Mouse (Mus musculus): Measurements from ENCODE around the gene Pmpca.
"Not testable (repeated sequence)": the region's sequence is repeated elsewhere in the genome, so short reads cannot be mapped to it uniquely, and the experiment has no call there.

Pmpca gene

DNA sequence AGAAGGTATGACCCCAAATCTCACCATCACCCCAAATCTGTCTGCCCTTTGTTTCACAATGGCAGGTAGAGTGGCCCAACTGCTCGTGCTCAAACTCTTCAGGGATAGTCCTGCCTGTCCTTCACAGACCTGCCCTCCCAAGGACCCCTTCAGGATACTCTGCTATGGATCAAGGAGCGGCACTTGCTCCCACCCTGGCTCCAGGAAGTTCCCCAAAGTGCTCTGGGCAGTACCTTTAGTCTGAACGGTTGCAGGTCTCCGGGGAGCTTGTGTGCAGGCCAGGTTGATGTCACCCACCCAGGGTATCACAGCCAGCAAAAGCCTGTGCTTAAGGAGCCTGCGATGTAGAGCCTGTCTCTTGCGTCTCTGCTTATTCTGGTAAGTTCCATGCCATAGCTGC is 21.2 kb upstream of the Pmpca start:
- DNase-seq (ENCODE audit: extremely low read depth, insufficient read length, low spot score): no peak

DNA sequence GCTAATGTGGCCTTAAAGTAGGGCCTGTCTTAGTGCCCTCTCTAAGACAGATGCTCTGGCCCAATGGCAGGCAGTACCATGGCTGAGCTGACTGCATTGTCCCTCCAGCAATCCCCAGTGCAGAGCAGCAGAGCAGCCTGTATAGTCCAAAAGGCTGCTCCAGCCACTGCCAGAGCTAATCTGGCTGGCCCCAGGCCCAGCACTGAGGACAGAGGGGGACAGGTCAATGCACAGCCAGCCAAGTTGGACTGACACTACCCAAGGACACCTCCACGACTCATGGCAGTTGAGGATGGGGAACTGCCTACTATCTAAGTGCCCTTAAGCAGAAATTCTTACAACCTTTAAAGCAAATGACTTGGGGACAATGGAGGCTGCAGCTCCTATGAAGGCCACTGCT is 20.6 kb upstream of the Pmpca start:
- no peak for DNase-seq (ENCODE audit: extremely low read depth, insufficient read length, low spot score)

DNA sequence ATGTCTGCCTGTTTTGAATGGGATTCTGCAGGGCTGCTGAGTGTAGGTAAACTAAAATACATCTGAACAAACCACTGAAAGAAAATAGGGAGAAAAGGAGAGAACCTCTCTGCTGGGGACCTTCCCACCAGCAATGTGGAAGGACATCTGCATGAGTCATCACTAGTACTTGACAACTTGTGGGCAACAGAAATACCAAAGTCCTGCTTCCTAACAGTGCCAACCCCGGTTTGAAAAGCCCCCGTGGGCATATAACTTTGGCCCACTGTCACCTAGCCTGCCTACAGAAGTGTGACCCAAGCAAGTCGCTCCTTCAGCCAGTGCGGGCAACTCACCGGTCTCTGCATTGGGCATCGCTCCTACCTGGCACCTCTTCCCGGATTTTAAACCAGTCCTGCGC is 16.7 kb upstream of the Pmpca start:
- DNase-seq (ENCODE audit: extremely low read depth, insufficient read length, low spot score): peak; percentile 43

DNA sequence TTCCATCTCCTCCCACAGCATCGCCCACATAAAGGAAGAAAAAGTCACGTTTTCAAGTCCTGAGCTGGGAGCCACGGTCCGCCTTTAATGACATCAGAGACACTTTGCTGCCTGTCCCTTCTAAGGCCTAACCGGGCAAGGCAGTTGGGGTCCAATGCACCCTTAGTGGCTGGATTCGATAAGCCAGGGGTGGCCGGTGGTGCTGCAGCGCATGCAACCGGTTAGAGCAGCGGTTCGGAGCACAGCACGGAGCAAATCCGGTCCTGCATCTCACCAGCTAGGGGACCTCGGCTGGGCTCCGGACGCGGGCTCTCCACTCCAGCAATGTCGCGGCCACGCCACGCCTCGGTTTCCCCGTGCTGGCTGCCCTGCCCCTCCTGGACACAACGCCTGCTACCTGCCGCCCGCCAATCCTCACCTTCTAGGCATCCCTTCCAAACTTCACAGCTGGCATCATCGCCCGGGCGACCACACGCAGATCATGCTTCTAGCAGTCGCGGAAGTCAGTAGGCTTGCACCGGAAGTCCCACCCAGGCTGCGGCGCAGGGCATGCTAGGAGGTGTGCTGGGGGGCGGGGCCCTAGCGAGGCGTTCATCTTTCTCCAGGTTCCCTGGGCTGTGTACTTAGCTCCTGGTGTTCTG is 8.9 kb upstream of the Pmpca start, which contains the start of gene Snapc4:
Gene Snapc4 (minus strand): TSS at position 523 of the 641 bp plus-strand sequence.
- DNase-seq (ENCODE audit: extremely low read depth, insufficient read length, low spot score): peak; percentile 85

DNA sequence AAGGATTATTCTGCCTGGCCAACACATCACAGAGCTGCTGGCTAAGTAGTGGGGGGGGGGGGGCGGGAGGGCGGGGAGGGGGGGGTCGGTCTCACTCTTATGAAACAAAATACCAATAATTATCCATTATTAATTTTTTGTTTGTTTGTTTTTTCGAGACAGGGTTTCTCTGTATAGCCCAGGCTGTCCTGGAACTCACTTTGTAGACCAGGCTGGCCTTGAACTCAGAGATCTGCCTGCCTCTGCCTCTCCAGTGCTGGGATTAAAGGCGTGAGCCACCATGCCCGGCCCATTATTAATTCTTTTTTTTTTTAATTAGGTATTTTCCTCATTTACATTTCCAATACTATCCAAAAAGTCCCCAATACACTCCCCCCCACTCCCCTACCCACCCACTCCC is 8.3 kb upstream of the Pmpca start:
- DNase-seq (ENCODE audit: extremely low read depth, insufficient read length, low spot score): not testable (repeated sequence)

DNA sequence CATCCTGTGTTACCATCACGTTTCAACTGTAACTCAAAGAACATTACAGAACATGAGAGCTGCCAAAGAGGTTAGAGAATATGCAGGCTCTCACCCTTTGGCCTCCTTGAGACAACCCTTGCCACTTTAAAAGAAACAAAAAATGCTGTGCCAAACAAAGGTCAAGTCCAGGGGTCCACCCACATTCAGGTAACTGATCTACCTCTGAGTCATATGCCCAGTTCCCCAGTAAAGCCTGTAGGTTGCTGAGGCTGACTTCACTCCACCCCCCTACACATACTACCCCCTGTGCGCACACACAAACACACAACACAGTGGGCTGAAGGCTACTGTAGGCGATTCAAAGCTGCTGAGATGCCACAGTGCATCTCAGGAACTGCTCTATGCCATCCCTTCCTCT is 1.4 kb upstream of the Pmpca start:
- no peak for DNase-seq (ENCODE audit: extremely low read depth, insufficient read length, low spot score)

DNA sequence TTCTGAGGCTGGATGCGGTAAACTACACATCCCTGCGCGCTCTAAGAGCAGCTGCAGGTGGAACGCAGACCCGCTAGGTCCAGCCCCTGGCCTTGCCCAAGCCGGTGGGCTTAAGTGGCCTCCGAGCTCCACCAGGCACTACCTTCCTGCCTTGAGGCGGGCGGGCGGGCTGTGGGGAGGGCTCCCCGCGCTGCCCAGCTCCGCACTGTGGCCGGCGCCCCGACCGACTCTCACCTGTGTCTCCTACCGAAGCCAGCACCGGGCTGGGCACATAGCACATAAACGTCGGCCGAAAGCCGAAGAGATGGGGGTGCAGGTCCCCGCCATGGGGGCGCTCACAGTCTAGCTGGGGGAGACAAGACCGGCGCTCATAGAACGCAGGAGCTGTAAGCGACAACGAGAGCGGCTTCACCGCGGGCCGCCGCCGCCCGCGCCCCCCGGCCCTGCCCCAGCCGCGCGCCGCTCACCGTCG is 421 bp upstream of the Pmpca start:
- DNase-seq (ENCODE audit: extremely low read depth, insufficient read length, low spot score): no peak

DNA sequence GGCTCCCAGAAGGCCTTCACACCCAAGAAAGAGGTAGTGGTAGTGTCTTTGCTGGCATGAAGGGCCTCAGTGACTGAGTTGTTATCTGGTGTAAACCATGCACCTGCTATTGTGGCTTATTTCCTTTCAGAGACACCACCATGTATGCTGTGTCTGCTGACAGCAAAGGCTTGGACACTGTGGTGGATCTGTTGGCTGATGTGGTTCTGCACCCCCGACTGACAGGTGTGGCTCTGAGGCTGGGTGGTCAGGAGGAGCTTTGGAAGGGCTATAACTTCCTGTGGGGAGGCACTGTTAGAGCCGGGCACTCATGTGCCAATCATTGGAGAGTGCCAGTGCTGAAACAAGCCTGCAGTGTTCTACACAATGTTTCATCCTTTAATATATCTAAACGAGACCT is 1.8 kb downstream of the Pmpca start:
- DNase-seq (ENCODE audit: extremely low read depth, insufficient read length, low spot score): no peak

DNA sequence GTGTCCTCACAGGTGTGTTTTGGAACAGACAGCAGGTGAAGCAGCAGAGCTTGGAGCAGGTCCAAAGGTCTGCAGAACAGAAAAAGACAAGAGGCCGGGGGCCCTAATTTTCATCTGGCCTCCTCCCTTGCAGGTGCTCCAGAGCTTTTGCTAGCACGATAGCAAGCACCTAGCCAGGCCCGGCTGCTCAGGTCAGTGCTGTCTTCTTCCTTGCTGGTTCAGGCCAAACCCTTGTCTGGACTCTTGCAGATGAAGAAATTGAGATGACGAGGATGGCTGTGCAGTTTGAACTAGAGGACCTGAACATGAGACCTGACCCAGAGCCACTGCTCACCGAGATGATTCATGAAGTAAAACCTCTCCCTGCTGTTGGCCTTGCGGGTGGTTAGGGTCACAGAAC is 2.5 kb downstream of the Pmpca start:
- no peak for DNase-seq (ENCODE audit: extremely low read depth, insufficient read length, low spot score)

DNA sequence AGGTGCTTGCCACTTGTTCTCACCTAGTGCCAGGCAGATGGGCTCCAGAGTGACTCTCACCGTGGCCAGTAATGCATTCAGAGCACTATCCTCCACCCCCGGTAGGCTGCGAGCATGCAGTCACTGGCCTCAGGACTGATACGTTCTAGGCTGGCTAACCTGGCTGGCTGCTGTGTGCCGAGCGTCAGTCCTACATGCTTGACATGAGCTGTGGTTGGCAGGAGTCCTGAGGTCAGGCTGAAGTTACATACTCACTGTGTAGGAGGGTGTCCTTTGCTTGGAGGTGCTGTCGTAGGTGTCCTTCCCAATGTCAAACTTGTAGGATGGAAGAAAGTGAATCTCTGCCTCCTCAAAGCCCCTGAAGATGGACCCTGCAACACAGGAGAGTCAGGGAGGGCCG is 9.8 kb downstream of the Pmpca start:
- DNase-seq (ENCODE audit: extremely low read depth, insufficient read length, low spot score): no peak

DNA sequence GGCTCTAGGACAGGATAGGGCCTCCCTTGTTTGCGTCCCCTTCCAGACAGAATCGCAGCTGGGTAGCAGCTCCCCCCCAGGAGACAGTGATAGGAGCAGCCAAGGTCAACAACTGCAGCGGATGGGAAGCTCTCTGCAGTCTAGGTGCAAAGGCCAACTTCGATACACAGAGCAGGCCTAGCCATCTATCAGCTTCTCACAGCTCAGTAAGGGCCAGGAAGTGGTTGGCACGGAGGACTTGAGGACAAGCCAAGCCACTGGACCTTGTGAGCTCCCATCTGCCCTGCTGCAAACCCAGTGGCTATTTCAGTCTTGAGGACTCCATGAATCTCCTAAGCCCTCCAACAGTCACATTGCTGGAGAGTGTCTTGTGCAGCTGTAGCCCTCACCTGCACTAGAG is 10.5 kb downstream of the Pmpca start:
- DNase-seq (ENCODE audit: extremely low read depth, insufficient read length, low spot score): no peak

DNA sequence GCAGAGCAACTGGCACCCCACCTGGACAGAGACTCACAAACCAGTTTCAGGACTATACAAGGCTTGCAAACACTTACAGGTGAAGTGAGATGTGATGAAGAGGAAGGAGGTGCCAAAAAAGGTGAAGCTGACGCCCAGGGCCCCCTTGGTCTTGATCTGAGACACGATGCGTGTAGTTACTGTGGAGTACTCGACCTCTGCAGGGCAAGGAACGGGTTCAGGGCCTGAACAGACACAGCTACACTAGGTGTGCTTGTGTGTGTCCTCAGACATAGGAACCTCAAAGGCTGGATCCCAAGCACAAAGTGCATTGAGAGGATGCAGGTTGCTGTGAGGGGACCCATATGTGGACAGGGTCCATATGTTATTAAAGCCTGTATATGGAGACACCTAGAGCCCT is 11.2 kb downstream of the Pmpca start:
- DNase-seq (ENCODE audit: extremely low read depth, insufficient read length, low spot score): no peak

DNA sequence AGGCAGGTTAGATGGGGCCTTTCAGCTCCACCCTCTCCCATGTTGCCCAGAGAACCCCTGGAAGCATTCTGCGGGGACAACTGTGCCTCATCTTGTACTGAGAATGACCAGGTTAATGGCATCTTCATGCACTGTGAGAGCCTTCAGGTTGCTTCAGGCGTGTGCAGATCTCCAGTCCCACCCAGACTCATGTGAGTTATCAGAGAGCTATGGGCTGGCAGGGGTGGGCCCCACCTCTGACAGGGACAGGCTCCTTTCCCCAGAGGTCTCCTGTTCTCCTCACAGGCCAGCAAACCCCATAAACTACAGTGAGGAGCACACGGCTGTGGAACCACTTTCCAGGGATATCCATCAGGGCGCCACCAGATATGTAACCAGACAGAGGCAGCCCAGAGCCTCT is 11.9 kb downstream of the Pmpca start:
- no peak for DNase-seq (ENCODE audit: extremely low read depth, insufficient read length, low spot score)

DNA sequence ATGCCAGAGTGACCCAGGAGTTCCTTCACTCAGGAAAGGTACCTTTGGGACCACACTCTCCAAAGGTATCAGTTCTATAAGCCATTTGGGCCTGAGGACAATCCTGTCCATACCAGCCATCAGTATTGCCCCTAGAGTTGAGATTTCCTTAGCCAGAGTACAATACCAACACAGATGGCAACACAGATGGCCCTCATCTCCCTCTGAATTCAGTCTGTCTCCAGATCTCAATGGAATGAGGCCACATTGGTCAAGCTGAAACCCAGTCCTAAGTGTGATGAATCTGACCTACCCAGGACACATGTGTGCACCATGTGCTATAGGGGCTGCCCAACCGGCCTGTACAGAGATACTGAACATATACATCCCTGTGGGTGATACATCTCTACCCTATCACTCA is 13.1 kb downstream of the Pmpca start:
- DNase-seq (ENCODE audit: extremely low read depth, insufficient read length, low spot score): no peak

DNA sequence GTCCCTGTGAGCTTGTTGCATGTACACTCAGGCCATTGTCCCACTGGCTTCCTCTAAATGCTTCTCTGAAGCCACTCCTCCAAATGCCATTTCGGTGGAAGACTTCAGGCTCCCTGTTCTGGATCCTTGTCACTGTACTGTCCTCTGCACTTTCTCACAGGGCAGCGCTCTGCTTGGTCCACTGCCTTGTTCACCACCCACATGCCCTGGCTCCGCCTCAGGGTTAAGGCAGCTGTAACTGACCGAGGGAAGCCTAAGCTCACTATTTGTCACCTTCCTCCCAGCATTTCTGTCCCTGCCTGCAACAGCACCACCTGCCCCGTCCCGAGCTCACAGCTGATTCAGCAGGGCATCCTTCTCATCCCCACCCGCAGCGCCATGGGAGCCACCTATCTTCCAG is 14.2 kb downstream of the Pmpca start:
- DNase-seq (ENCODE audit: extremely low read depth, insufficient read length, low spot score): no peak

DNA sequence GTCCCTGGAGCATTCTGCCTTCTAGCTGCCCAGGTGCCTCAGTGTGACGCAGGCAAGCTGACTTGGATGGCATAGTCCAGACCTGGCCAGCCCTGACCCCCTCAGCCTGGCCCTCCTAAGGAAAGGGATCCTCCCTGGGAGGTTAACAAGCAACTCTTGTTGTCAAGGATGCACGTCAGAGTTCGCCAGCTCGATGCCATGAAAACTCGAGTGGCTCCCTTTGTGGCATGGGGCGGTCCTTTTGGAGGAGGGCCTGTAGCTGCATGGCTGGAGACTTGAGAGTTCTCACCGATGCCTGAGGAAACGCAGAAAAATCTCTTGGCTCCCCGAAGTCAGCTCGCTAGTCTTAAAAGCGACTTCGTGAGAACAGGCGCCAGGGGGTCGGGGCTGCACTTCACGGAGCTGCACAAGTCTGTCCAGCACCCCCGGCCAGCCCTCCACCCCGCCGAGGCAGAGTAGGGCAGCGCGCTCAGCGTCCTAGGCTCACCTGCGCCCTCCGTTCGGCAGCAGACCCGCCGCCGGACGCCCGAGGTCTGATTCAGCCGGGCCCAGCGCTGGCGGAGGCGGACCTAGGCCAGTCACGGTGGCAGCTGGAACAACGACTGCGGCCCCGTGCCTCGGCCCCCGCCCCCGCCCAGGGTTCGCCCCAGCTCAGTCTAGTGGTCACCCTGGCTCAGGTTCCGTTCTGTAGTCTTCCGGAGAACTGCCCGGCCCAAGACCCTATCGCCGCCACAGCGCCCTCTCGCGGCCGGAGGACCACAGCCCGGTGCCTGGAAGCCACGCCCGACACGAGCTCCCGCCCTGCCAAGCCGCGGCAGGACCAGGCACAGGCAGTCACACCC is 19.6 kb downstream of the Pmpca start, which contains the start of gene Inpp5e:
Gene Inpp5e (minus strand): TSS at position 689 of the 842 bp plus-strand sequence.
- DNase-seq (ENCODE audit: extremely low read depth, insufficient read length, low spot score): peak; percentile 95

DNA sequence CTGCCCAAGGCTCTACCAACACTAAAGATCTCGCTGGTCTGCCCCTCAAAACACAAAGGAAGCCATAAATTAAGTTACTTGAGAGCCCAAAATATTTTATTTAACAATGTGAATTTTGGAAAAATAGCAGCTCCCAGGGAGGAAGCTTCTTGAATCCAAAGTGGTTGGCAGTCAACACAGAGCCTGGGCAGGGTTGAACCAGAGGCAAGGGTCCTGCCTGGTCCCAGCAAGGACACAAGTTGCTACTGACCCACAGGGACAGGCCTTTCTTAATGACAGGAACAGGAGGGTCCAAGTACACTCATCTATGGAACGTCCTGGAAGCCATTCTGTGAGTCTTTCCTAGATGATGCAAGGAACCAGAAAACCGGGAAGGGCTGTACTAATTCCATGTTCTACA is 20.2 kb downstream of the Pmpca start:
- DNase-seq (ENCODE audit: extremely low read depth, insufficient read length, low spot score): no peak

DNA sequence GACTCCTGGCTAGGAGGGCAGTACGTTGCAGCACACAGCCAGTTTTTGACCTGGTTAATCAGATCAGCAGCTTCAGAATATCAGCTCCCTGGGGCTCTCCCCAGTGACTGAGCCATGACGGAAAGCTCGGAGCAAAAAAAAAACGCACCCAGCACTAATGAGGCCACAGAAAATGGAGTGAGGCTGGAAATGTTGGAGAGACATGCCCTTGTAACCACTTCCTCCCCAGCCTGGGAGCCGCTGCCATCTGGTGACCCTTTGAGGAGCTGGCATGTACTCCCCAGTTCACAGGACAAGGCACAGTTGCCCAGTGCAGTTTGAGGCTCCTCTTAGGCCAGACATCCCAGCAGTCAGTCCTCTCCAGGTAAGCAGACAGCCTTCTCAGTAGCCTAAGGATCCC is 21.0 kb downstream of the Pmpca start:
- DNase-seq (ENCODE audit: extremely low read depth, insufficient read length, low spot score): no peak

DNA sequence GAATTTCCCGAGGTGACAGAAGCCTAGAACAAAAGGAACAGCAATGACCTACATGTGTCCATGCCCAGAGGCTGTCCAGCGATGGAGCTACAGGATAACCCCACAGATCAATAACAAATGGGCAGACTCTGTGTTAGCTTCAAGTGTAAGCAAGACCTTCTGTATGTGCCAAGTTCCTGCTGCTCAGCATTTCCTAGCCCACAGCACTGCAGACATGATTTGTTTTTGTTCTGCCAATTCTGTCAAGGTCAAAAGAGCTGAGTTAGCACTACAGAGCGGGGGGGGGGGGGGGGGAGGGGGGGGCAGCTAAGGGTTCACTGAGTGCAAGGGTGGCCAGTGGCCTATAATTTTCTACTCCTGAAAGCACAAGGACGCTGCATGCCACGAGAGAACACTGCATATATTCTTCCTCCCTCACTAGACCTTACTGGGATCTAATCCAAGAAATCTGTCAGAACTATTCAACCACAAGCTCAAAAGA is 21.8 kb downstream of the Pmpca start:
- DNase-seq (ENCODE audit: extremely low read depth, insufficient read length, low spot score): no peak

DNA sequence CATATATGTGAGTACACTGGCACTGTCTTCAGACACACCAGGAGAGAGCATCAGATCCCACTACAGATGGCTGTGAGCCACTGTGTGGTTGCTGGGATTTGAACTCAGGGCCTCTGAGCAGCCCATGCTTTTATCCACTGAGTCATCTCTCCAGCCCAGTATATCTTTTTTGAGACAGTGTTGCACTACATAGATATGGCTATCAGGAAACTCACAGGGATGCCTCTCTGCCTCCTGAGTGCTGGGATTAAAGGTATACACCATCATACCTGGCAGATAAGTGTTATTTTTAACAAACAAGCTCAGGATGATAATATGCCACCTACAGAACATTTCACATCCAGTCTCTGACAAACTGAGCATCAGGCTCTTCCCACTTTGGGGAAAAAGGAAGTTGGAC is 27.9 kb downstream of the Pmpca start:
- no peak for DNase-seq (ENCODE audit: extremely low read depth, insufficient read length, low spot score)

DNA sequence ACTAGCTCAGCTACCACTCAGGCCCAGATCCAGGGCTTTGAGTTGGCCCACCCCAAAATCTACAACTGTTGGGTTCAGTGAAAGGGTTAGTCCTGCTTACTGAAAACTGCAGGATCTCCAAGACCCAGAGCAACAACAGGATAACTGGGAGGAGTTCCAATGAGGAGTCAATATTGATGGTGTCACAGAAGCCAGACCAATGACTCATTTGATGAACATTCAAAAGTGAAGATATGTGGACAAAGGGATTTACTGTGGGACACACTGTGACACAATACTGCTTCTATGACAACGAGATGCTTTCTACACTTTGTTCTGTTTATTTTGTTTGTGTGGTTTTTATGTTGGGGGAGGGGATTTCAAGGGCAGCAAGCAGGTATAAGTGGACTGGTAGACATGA is 29.0 kb downstream of the Pmpca start:
- DNase-seq (ENCODE audit: extremely low read depth, insufficient read length, low spot score): no peak

DNA sequence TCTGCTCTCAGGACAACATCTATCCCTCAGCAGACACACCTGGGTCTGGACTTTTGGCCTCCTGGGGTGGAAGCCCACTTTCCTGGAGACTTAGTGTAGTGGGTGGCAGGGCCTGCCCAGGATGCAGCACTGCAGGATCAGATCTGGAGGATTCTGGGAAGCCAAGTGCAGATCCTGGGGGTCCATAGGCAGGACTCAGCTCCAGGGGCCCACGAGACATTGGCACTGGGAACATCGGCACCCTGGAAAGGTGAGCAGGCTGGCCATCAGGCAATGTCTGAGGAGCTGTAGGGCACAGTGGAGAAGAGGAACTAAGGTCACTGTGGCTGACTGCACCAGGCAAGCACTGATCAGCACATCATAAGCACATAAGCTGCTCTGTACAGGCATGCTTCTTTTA is 32.8 kb downstream of the Pmpca start:
- DNase-seq (ENCODE audit: extremely low read depth, insufficient read length, low spot score): no peak
